Mouse (Mus musculus): ENCODE measurements around the gene Rnf182.

Rnf182 gene

GRCm38 (mm10) chr13:43612040-43612439 lies 3.5 kb upstream of the Rnf182 start:
- DNase-seq (ENCODE audit: low read depth, low spot score): no peak

- DNase-seq (ENCODE audit: low read depth, low spot score): no peak
These were observed 843 bp upstream of the Rnf182 start for GRCm38 (mm10) chr13:43614667-43615066.

GRCm38 (mm10) chr13:43615194-43615576 lies 325 bp upstream of the Rnf182 start:
- DNase-seq (ENCODE audit: low read depth, low spot score): no peak

- DNase-seq (ENCODE audit: low read depth, low spot score): no peak
These were observed 1.0 kb downstream of the Rnf182 start for GRCm38 (mm10) chr13:43616551-43616950.

GRCm38 (mm10) chr13:43619550-43620175 lies 4.2 kb downstream of the Rnf182 start:
- DNase-seq (ENCODE audit: low read depth, low spot score): no peak

GRCm38 (mm10) chr13:43627922-43628321 lies 12.4 kb downstream of the Rnf182 start:
- no peak for DNase-seq (ENCODE audit: low read depth, low spot score)

- no peak for DNase-seq (ENCODE audit: low read depth, low spot score)
These were observed 14.3 kb downstream of the Rnf182 start for GRCm38 (mm10) chr13:43629785-43630184.

- DNase-seq (ENCODE audit: low read depth, low spot score): no peak
These were observed 15.8 kb downstream of the Rnf182 start for GRCm38 (mm10) chr13:43631266-43631665.

GRCm38 (mm10) chr13:43633024-43633423 lies 17.5 kb downstream of the Rnf182 start:
- no peak for DNase-seq (ENCODE audit: low read depth, low spot score)

GRCm38 (mm10) chr13:43637720-43638119 lies 22.2 kb downstream of the Rnf182 start:
- DNase-seq (ENCODE audit: low read depth, low spot score): no peak

GRCm38 (mm10) chr13:43644991-43645390 lies 29.5 kb downstream of the Rnf182 start:
- no peak for DNase-seq (ENCODE audit: low read depth, low spot score)

- no peak for DNase-seq (ENCODE audit: low read depth, low spot score)
These were observed 33.0 kb downstream of the Rnf182 start for GRCm38 (mm10) chr13:43648556-43648955.

GRCm38 (mm10) chr13:43651277-43651676 lies 35.8 kb downstream of the Rnf182 start:
- no peak for DNase-seq (ENCODE audit: low read depth, low spot score)

- no peak for DNase-seq (ENCODE audit: low read depth, low spot score)
These were observed 38.6 kb downstream of the Rnf182 start for GRCm38 (mm10) chr13:43654091-43654490.

- no peak for DNase-seq (ENCODE audit: low read depth, low spot score)
These were observed 47.7 kb downstream of the Rnf182 start for GRCm38 (mm10) chr13:43663225-43663624.

- DNase-seq (ENCODE audit: low read depth, low spot score): peak; percentile 32
These were observed 50.6 kb downstream of the Rnf182 start for GRCm38 (mm10) chr13:43666130-43666529.

- DNase-seq (ENCODE audit: low read depth, low spot score): no peak
These were observed 51.4 kb downstream of the Rnf182 start for GRCm38 (mm10) chr13:43666920-43667319.

- DNase-seq (ENCODE audit: low read depth, low spot score): no peak
These were observed 61.8 kb downstream of the Rnf182 start for GRCm38 (mm10) chr13:43677159-43677882.

GRCm38 (mm10) chr13:43677883-43678244 lies 62.4 kb downstream of the Rnf182 start:
- DNase-seq (ENCODE audit: low read depth, low spot score): no peak

GRCm38 (mm10) chr13:43684499-43684994 lies 69.0 kb downstream of the Rnf182 start:
- peak; percentile 22 for DNase-seq (ENCODE audit: low read depth, low spot score)

GRCm38 (mm10) chr13:43688065-43688464 lies 72.6 kb downstream of the Rnf182 start:
- no peak for DNase-seq (ENCODE audit: low read depth, low spot score)

- DNase-seq (ENCODE audit: low read depth, low spot score): no peak
These were observed 76.2 kb downstream of the Rnf182 start for GRCm38 (mm10) chr13:43691755-43692154.

GRCm38 (mm10) chr13:43695521-43695920 lies 80.0 kb downstream of the Rnf182 start:
- no peak for DNase-seq (ENCODE audit: low read depth, low spot score)

Data from brain, embryonic 18.5 days (tissue).